Mouse (Mus musculus) forebrain, embryonic 11.5 days (tissue): ENCODE results near the gene Scn8a. TPM values are rescaled to one million over a fixed set of nuclear protein-coding genes. Genes with fewer than 3 reads are reported as not detected.

Experiments used
- ATAC-seq: fragments of 200-750 bp; cut with Nextera tagmentation; replicated peaks from 2 replicates; pipeline ENCODE4 v1.8.0; 2017; ENCODE audit warnings: moderate TSS enrichment; ENCODE audit not compliant: low FRiP score
- DNase-seq: peaks from one replicate; pipeline ENCODE4 v3.0.0-alpha.2; 2017; ENCODE audit warnings: low spot score
- H3K27ac ChIP-seq: fragments of 300-500 bp; sonication (generic); 2 replicates; pipeline ENCODE4 v1.5.1; 2014; ENCODE audit warnings: low read depth, low read length
- H3K27me3 ChIP-seq: fragments of 300-500 bp; sonication (generic); 2 replicates; pipeline ENCODE4 v1.6.1; 2014; ENCODE audit warnings: mild to moderate bottlenecking, low read length, mixed read lengths; ENCODE audit not compliant: control insufficient read depth, insufficient read depth
- H3K36me3 ChIP-seq: fragments of 300-500 bp; sonication (generic); 2 replicates; pipeline ENCODE4 v1.6.1; 2014; ENCODE audit warnings: mild to moderate bottlenecking, low read length, moderate library complexity, mixed read lengths; ENCODE audit not compliant: control insufficient read depth, insufficient read depth
- H3K4me1 ChIP-seq: fragments of 300-500 bp; sonication (generic); replicated peaks from 2 replicates; pipeline ENCODE4 v1.6.1; 2014; ENCODE audit warnings: low read length, mixed read lengths; ENCODE audit not compliant: control insufficient read depth, insufficient read depth
- H3K4me2 ChIP-seq: fragments of 300-500 bp; sonication (generic); 2 replicates; pipeline ENCODE4 v1.6.1; 2014; ENCODE audit warnings: low read depth, mild to moderate bottlenecking, low read length, moderate library complexity, mixed read lengths; ENCODE audit not compliant: severe bottlenecking
- H3K4me3 ChIP-seq: fragments of 300-500 bp; sonication (generic); 2 replicates; pipeline ENCODE4 v1.5.1; 2014; ENCODE audit warnings: low read depth, low read length
- H3K9ac ChIP-seq: fragments of 300-500 bp; sonication (generic); 2 replicates; pipeline ENCODE4 v1.6.1; 2014; ENCODE audit warnings: low read length
- H3K9me3 ChIP-seq: fragments of 300-500 bp; sonication (generic); 2 replicates; pipeline ENCODE4 v1.6.1; 2016; ENCODE audit warnings: low read length, mixed read lengths; ENCODE audit not compliant: control insufficient read depth
- WGBS: fragments of 180-500 bp; shearing (Covaris S2); extraction: QIAGEN DNeasy Blood & Tissue Kit; methylation state at CpG from one replicate; pipeline ENCODE4 v1.1.7; 2014; 5-methylcytosine and 5-hydroxymethylcytosine counted together
- polyA plus RNA-seq: library from polyadenylated mRNA; unstranded; fragments of >200 nt; fragmentation: Nextera tagmentation; extraction: Ambion mirVana; gene quantifications from 2 replicates; pipeline ENCODE4 v1.2.1, GENCODE M21; 2014

The Scn8a gene
- polyA plus RNA-seq, 1 experiment from 2014 or later = 13.9 TPM

GRCm38 (mm10) chr15:100951491-100951890 is 81.8 kb downstream of the Scn8a start:
- DNase-seq = no peak
- 83% methylated on average over 10 of the region's 10 CpGs for WGBS

GRCm38 (mm10) chr15:100952292-100952691 is 82.6 kb downstream of the Scn8a start:
- Histone ChIP-seq H3K4me1 (peaks cover 5% of the 10 kb centered on the region; the same call in 1 of the 2 replicates), H3K4me3 (no peak overlapping the region), H3K9me3 (no peaks in the 10 kb centered on the region), H3K9ac (no peak overlapping the region), H3K27me3 (no peaks in the 10 kb centered on the region), H3K36me3 (no peaks in the 10 kb centered on the region), H3K27ac (no peak overlapping the region), H3K4me2 (no peak overlapping the region)
- ATAC-seq = no peak
- 93% methylated on average over 2 of the region's 2 CpGs for WGBS
- no peak for DNase-seq

More at GRCm38 (mm10) chr15:100951491-100951890, 81.8 kb downstream of the Scn8a start:
- Histone ChIP-seq H3K9me3 (no peaks in the 10 kb centered on the region), H3K4me1 (peaks cover 5% of the 10 kb centered on the region; the same call in 1 of the 2 replicates), H3K4me2 (no peak overlapping the region), H3K9ac (no peak overlapping the region), H3K4me3 (no peak overlapping the region), H3K36me3 (no peaks in the 10 kb centered on the region), H3K27ac (no peak overlapping the region), H3K27me3 (no peaks in the 10 kb centered on the region)
- no peak for ATAC-seq

- Histone ChIP-seq H3K9me3 (no peaks in the 10 kb centered on the region), H3K4me2 (no peak overlapping the region), H3K27ac (no peak overlapping the region), H3K36me3 (no peaks in the 10 kb centered on the region), H3K4me3 (no peak overlapping the region), H3K9ac (no peak overlapping the region), H3K27me3 (no peaks in the 10 kb centered on the region), H3K4me1 (peaks cover 5% of the 10 kb centered on the region; the same call in 1 of the 2 replicates)
- DNase-seq (no peak), ATAC-seq (0 out of 2 replicates have a peak, but pooled peaks have one; percentile 46)
- 17% methylated on average over 8 of the region's 8 CpGs for WGBS
Observed at GRCm38 (mm10) chr15:100952854-100953253, 83.2 kb downstream of the Scn8a start.

- no peak overlapping the region for H3K4me3 ChIP-seq
- DNase-seq (no peak), ATAC-seq (no peak)
- H3K36me3 ChIP-seq = no peaks in the 10 kb centered on the region
- no peak overlapping the region for H3K9ac ChIP-seq
- WGBS = 70% methylated on average over 7 of the region's 7 CpGs
- H3K27me3 ChIP-seq = no peaks in the 10 kb centered on the region
- H3K9me3 ChIP-seq = no peaks in the 10 kb centered on the region
- no peak overlapping the region for H3K27ac ChIP-seq
- no peak overlapping the region for H3K4me2 ChIP-seq
- H3K4me1 ChIP-seq = peaks cover 5% of the 10 kb centered on the region; the same call in 1 of the 2 replicates
Observed at GRCm38 (mm10) chr15:100953955-100954354, 84.3 kb downstream of the Scn8a start.

- no peaks in the 10 kb centered on the region for H3K27me3 ChIP-seq
- WGBS = 82% methylated on average over 16 of the region's 16 CpGs
- peaks cover 5% of the 10 kb centered on the region; the same call in 1 of the 2 replicates for H3K4me1 ChIP-seq
- DNase-seq (no peak), ATAC-seq (no peak)
- no peak overlapping the region for H3K9ac ChIP-seq
- no peak overlapping the region for H3K27ac ChIP-seq
- H3K4me3 ChIP-seq = no peak overlapping the region
- H3K4me2 ChIP-seq = no peak overlapping the region
- H3K9me3 ChIP-seq = no peaks in the 10 kb centered on the region
- H3K36me3 ChIP-seq = no peaks in the 10 kb centered on the region
Observed at GRCm38 (mm10) chr15:100954751-100955150, 85.1 kb downstream of the Scn8a start.

- WGBS = 79% methylated on average over 6 of the region's 6 CpGs
- ATAC-seq = no peak
Observed at GRCm38 (mm10) chr15:100960958-100961357, 91.3 kb downstream of the Scn8a start.

GRCm38 (mm10) chr15:100961561-100961960 is 91.9 kb downstream of the Scn8a start:
- DNase-seq = no peak

More at GRCm38 (mm10) chr15:100960958-100961357, 91.3 kb downstream of the Scn8a start:
- no peaks in the 10 kb centered on the region for H3K9me3 ChIP-seq
- H3K4me1 ChIP-seq = no peaks in the 10 kb centered on the region
- no peak overlapping the region for H3K9ac ChIP-seq
- DNase-seq = peak; percentile 27
- H3K4me2 ChIP-seq = no peak overlapping the region
- no peak overlapping the region for H3K4me3 ChIP-seq
- H3K36me3 ChIP-seq = no peaks in the 10 kb centered on the region
- H3K27ac ChIP-seq = no peak overlapping the region
- no peaks in the 10 kb centered on the region for H3K27me3 ChIP-seq

GRCm38 (mm10) chr15:100971443-100971842 is 101.8 kb downstream of the Scn8a start:
- H3K27me3 ChIP-seq = no peaks in the 10 kb centered on the region
- DNase-seq (no peak), ATAC-seq (no peak)
- 0 out of 2 replicates have a peak, but pooled peaks cover 3% of the 10 kb centered on the region for H3K4me1 ChIP-seq
- H3K27ac ChIP-seq = no peak overlapping the region
- H3K36me3 ChIP-seq = no peaks in the 10 kb centered on the region
- H3K9ac ChIP-seq = no peak overlapping the region
- no peak overlapping the region for H3K4me2 ChIP-seq
- H3K4me3 ChIP-seq = no peak overlapping the region
- WGBS = 83% methylated on average over 11 of the region's 11 CpGs
- no peaks in the 10 kb centered on the region for H3K9me3 ChIP-seq

More at GRCm38 (mm10) chr15:100961561-100961960, 91.9 kb downstream of the Scn8a start:
- H3K27me3 ChIP-seq = no peaks in the 10 kb centered on the region
- H3K36me3 ChIP-seq = no peaks in the 10 kb centered on the region
- H3K9me3 ChIP-seq = no peaks in the 10 kb centered on the region
- no peak for ATAC-seq
- no peaks in the 10 kb centered on the region for H3K4me1 ChIP-seq
- no peak overlapping the region for H3K9ac ChIP-seq
- H3K4me2 ChIP-seq = no peak overlapping the region
- 86% methylated on average over 4 of the region's 4 CpGs for WGBS
- no peak overlapping the region for H3K27ac ChIP-seq
- no peak overlapping the region for H3K4me3 ChIP-seq

GRCm38 (mm10) chr15:100972795-100973194 is 103.1 kb downstream of the Scn8a start:
- H3K27ac ChIP-seq = no peak overlapping the region
- 0 out of 2 replicates have a peak, but pooled peaks cover 3% of the 10 kb centered on the region for H3K4me1 ChIP-seq
- no peak overlapping the region for H3K4me3 ChIP-seq
- H3K4me2 ChIP-seq = no peak overlapping the region
- H3K9ac ChIP-seq = no peak overlapping the region
- no peaks in the 10 kb centered on the region for H3K36me3 ChIP-seq
- H3K9me3 ChIP-seq = no peaks in the 10 kb centered on the region
- ATAC-seq (no peak), DNase-seq (no peak)
- H3K27me3 ChIP-seq = no peaks in the 10 kb centered on the region
- WGBS = 35% methylated on average over 11 of the region's 11 CpGs
